Mouse (Mus musculus) stomach, postnatal 0 days (tissue): ENCODE data around the gene Irf6. TPM values are rescaled to one million over a fixed set of nuclear protein-coding genes. Genes with fewer than 3 reads are reported as not detected.

Experiments used
- ATAC-seq: fragments of 200-750 bp; cut with Nextera tagmentation; 2 replicates; pipeline ENCODE4 v1.8.0; 2017; ENCODE audit not compliant: low FRiP score, low TSS enrichment
- DNase-seq: peaks from one replicate; pipeline ENCODE4 v3.0.0-alpha.2; 2016; ENCODE audit warnings: low spot score
- H3K27ac ChIP-seq: fragments of 300-500 bp; sonication (generic); replicated peaks from 2 replicates; pipeline ENCODE4 v1.5.1; 2014; ENCODE audit warnings: mild to moderate bottlenecking, control low read depth
- H3K27me3 ChIP-seq: fragments of 300-500 bp; sonication (generic); 2 replicates; pipeline ENCODE4 v1.6.1; 2014; ENCODE audit warnings: low read length; ENCODE audit not compliant: control insufficient read depth, insufficient read depth
- H3K36me3 ChIP-seq: fragments of 300-500 bp; sonication (generic); 2 replicates; pipeline ENCODE4 v1.6.1; 2014; ENCODE audit warnings: low read length, mixed read lengths; ENCODE audit not compliant: control insufficient read depth, insufficient read depth
- H3K4me1 ChIP-seq: fragments of 300-500 bp; sonication (generic); replicated peaks from 2 replicates; pipeline ENCODE4 v1.6.1; 2014; ENCODE audit warnings: antibody characterized with exemption; ENCODE audit not compliant: control insufficient read depth, insufficient read depth
- H3K4me2 ChIP-seq: fragments of 300-500 bp; sonication (generic); replicated peaks from 2 replicates; pipeline ENCODE4 v1.6.1; 2014; ENCODE audit warnings: low read depth, mild to moderate bottlenecking, control low read depth, moderate library complexity
- H3K4me3 ChIP-seq: fragments of 300-500 bp; sonication (generic); 2 replicates; pipeline ENCODE4 v1.5.1; 2014; ENCODE audit warnings: low read depth, low read length, control low read depth
- H3K9ac ChIP-seq: fragments of 300-500 bp; sonication (generic); 2 replicates; pipeline ENCODE4 v1.6.1; 2014; ENCODE audit warnings: mild to moderate bottlenecking, low read length, control low read depth, mixed read lengths
- H3K9me3 ChIP-seq: fragments of 300-500 bp; sonication (generic); 2 replicates; pipeline ENCODE4 v1.6.1; 2016; ENCODE audit warnings: low read length; ENCODE audit not compliant: control insufficient read depth
- CTCF ChIP-seq: IDR thresholded peaks from 2 replicates; pipeline ENCODE4 v1.5.1; 2016; ENCODE audit warnings: antibody characterized with exemption, low read depth, mild to moderate bottlenecking, moderate library complexity
- EP300 ChIP-seq: optimal IDR thresholded peaks from 2 replicates; pipeline ENCODE3; 2016; ENCODE audit warnings: antibody characterized with exemption
- WGBS: fragments of 180-500 bp; shearing (Covaris S2); extraction: QIAGEN DNeasy Blood & Tissue Kit; methylation state at CpG from one replicate; pipeline ENCODE4 v1.1.7; 2014; 5-methylcytosine and 5-hydroxymethylcytosine counted together
- polyA plus RNA-seq: library from polyadenylated mRNA; unstranded; fragments of >200 nt; fragmentation: Nextera tagmentation; extraction: Ambion mirVana; gene quantifications from 2 replicates; pipeline ENCODE4 v1.2.1, GENCODE M21; 2015

Gene Irf6
- polyA plus RNA-seq, 1 experiment from 2014 or later: 40.7 TPM

DNA sequence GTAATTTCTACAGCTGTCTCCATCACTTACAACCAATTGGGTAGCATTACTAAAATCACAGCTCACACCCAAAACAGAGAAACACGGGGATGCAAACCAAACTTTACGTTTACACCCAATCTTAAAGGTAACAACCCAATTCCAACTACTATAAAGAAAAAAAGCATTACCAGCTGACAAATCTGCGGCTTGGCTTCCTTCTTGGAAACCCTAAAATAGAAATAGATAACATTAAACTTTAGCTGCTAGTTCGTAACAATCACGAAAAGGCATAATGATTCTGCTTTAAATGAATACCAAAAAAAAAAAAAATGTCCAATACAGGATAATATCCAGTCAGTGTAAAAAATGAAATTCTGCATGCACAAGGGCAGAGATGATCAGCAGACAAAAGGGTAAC, 23.6 kb upstream of the Irf6 start:
- Histone ChIP-seq H3K27ac (no peak overlapping the region), H3K9ac (peak overlapping the region; percentile 85), H3K4me3 (peak overlapping the region; percentile 91), H3K4me1 (0 out of 2 replicates have a peak, but pooled peaks cover 2% of the 10 kb centered on the region), H3K36me3 (peaks cover 5% of the 10 kb centered on the region; the same call in 1 of the 2 replicates), H3K9me3 (no peaks in the 10 kb centered on the region), H3K4me2 (peak overlapping the region; percentile 73), H3K27me3 (no peaks in the 10 kb centered on the region)
- 16% methylated on average over 5 of the region's 5 CpGs for WGBS
- no peak for DNase-seq
- ATAC-seq: no peak
- TF ChIP-seq CTCF (no peak), EP300 (no peak)

DNA sequence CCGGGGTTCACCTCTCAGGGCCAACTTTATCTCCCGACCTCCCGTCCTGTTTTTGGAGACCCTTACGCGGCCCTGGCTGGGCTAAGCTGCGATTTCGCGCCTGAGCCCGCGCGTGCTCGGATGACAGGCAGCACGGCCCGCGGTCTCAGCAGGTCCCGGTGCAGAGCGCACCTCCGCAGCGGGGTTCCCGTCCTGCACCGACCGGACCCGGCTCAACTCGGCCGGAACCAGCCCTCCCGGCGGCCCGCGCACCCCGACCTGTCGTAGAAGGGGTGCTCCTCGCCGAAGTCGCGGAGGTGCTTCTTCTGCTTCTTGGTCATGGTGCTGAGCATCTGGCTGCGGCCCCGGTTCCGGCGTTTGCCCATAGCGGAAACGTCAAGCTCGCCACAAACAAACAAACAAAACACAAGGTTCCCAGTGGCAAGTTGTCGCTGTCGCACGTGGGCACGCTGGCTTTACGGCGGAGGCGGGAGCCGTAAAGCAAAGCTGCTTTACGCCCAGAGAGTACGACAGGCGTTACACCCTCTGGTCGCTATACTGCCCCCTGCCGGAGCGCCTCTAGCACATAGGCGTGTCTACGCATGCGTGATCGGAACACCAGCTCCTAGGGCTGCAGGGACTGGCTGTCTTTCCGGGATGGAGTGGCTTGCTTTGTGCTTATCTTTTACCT, 23.0 kb upstream of the Irf6 start, which contains the start of gene Diexf:
Gene Diexf (minus strand): TSS at position 487 of the 670 bp plus-strand sequence.
- H3K9me3 ChIP-seq: no peaks in the 10 kb centered on the region
- no peaks in the 10 kb centered on the region for H3K27me3 ChIP-seq
- peak; percentile 91 for ATAC-seq
- WGBS: under 1% methylated on average over 61 of the region's 61 CpGs
- TF ChIP-seq EP300 (no peak), CTCF (peak; percentile 98)
- peak within 1 kb of the TSS; percentile 91 for H3K4me3 ChIP-seq
- peak within 1 kb of the TSS; percentile 35; the same call in 1 of the 2 replicates for H3K27ac ChIP-seq
- peak within 1 kb of the TSS; percentile 85 for H3K9ac ChIP-seq
- peak; percentile 99 for DNase-seq
- 0 out of 2 replicates have a peak, but pooled peaks cover 2% of the 10 kb centered on the region for H3K4me1 ChIP-seq
- peaks cover 5% of the 10 kb centered on the region; the same call in 1 of the 2 replicates for H3K36me3 ChIP-seq
- H3K4me2 ChIP-seq: peak within 1 kb of the TSS; percentile 73

DNA sequence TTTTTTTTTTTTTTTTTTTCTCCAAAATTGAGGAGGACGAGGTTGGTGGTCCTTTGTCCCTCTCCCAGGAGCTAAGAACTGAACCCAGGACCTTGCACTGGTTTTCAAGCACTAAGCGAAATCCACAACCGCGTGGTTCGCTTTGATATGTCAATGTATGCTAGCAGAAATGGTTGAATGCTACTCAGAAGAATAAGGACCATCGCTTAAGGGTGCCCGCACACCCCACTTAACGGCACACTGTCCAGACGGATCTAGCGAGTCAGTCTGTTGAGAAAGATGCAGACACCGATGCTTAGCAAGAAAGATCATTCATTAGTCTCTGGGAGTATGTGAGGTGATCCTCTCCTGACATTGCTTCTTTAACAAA, 22.5 kb upstream of the Irf6 start:
- WGBS: 21% methylated on average over 11 of the region's 11 CpGs

DNA sequence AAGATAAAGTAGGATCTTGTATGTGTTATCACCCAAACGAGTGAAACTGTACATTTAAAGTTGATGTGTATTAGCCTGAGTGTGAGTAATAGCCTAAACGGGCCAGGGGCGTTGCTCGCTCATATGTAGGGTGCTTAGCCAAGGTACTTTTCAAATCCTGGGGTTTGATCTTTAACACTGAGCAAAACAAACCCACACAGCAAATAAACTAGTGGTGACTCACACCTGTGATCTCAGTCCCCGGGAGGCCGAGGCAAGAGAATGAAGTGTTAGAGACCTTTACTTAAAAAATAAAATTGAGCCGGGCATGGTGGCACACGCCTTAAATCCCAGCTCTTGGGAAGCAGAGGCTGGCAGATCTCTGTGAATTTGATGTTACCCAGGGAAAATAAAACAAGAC, 22.1 kb upstream of the Irf6 start:
- Histone ChIP-seq H3K9ac (no peak overlapping the region), H3K4me1 (0 out of 2 replicates have a peak, but pooled peaks cover 2% of the 10 kb centered on the region), H3K27me3 (no peaks in the 10 kb centered on the region), H3K4me3 (no peak overlapping the region), H3K9me3 (no peaks in the 10 kb centered on the region), H3K36me3 (peaks cover 5% of the 10 kb centered on the region; the same call in 1 of the 2 replicates), H3K27ac (no peak overlapping the region; the same call in 1 of the 2 replicates), H3K4me2 (peak overlapping the region; percentile 46)
- WGBS: 48% methylated on average over 8 of the region's 8 CpGs
- TF ChIP-seq CTCF (no peak), EP300 (no peak)
- DNase-seq (peak; percentile 29), ATAC-seq (peak; percentile 57)

More for the DNA sequence above, 22.5 kb upstream of the Irf6 start:
- ATAC-seq (peak; percentile 51), DNase-seq (no peak)
- Histone ChIP-seq H3K27ac (peak overlapping the region; percentile 35; the same call in 1 of the 2 replicates), H3K4me1 (0 out of 2 replicates have a peak, but pooled peaks cover 2% of the 10 kb centered on the region), H3K9me3 (no peaks in the 10 kb centered on the region), H3K4me2 (peak overlapping the region; percentile 46), H3K9ac (peak overlapping the region; percentile 2; the same call in 1 of the 2 replicates), H3K4me3 (peak overlapping the region; percentile 91), H3K36me3 (peaks cover 5% of the 10 kb centered on the region; the same call in 1 of the 2 replicates), H3K27me3 (no peaks in the 10 kb centered on the region)
- no peak for TF ChIP-seq EP300
- no peak for TF ChIP-seq CTCF

DNA sequence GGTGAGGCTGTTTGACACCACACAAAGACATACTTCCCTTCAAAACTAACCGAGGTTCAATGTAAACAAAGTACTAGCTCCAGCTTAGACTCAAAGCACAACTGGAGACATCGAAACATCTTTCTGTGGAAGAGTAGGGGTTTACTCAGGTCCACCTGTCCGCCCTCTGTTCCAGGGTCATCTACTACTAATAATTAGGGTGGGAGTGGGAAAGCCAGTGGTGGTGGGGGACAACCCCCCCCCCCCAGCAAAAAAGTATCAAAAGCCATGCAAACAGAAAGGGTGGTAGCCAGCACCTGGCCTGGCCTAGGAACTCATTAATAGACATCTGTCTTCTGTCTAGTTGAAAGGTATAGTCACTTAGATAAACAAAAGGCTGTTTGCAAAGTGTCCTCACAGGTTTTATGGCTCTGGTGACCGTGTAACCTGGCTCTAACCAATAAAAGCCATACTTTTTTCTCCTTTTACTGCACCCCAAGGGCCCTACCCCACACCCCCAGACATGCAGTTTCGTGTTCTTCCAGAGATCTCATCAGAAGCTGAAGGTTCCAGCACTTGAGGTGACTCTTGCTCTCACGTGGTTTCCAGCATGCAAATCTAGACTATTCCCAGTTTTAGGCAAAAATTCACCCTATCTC, 21.5 kb upstream of the Irf6 start:
- H3K4me2 ChIP-seq: no peak overlapping the region

More for the DNA sequence above, 21.5 kb upstream of the Irf6 start:
- ATAC-seq (no peak), DNase-seq (no peak)
- 0 out of 2 replicates have a peak, but pooled peaks cover 2% of the 10 kb centered on the region for H3K4me1 ChIP-seq
- H3K9ac ChIP-seq: no peak overlapping the region
- no peaks in the 10 kb centered on the region for H3K27me3 ChIP-seq
- no peak overlapping the region for H3K4me3 ChIP-seq
- no peak overlapping the region for H3K27ac ChIP-seq
- no peaks in the 10 kb centered on the region for H3K9me3 ChIP-seq
- peaks cover 5% of the 10 kb centered on the region; the same call in 1 of the 2 replicates for H3K36me3 ChIP-seq
- no peak for TF ChIP-seq CTCF
- no peak for TF ChIP-seq EP300
- 43% methylated on average over 6 of the region's 6 CpGs for WGBS
